Mouse (Mus musculus): ENCODE measurements around the gene Anks1. TPM values are rescaled to one million over a fixed set of nuclear protein-coding genes. Genes with fewer than 3 reads are reported as not detected.
A peak's percentile ranks its signal among the peaks of the same experiment; 100 is the strongest.
"Not testable (repeated sequence)": the region's sequence is repeated elsewhere in the genome, so short reads cannot be mapped to it uniquely, and the experiment has no call there.

Gene Anks1
- polyA plus RNA-seq, 1 experiment from 2014 or later: 7.7 TPM

DNA sequence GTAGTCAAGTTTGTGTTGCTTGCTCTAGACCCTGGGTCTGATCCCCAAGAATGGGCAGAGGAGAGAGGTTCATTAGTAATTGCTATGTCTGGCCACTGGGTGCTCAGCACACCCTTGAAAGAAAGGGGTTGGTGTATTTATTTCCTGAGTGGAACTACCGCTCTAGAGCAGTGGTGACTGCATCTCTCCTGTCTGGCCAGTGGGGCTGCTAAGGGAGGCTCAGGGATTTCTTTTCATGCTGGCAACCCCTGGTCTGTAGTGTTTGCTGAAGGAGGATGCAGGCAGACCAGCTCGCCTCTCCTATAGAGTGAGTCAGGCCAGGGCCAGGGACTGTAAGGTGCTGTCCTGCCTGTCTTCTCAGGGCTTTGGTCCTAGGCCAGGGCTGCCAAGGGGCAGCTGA, 38.0 kb downstream of the Anks1 start:
- 79% methylated on average over 2 of the region's 2 CpGs for WGBS
- Histone ChIP-seq H3K4me1 (peaks cover 27% of the 10 kb centered on the region), H3K4me2 (no peak overlapping the region), H3K27me3 (replicated peaks) (no peaks in the 10 kb centered on the region), H3K4me3 (no peak overlapping the region), H3K9ac (0 out of 2 replicates have a peak overlapping the region, but pooled peaks have one; percentile 14), H3K9me3 (no peaks in the 10 kb centered on the region), H3K36me3 (no peaks in the 10 kb centered on the region), H3K27ac (replicated peaks) (peak overlapping the region; percentile 77; the same call in 1 of the 2 replicates)
- ATAC-seq (ENCODE audit: extremely low read depth, insufficient number of reproducible peaks, low FRiP score, low TSS enrichment): no peak

DNA sequence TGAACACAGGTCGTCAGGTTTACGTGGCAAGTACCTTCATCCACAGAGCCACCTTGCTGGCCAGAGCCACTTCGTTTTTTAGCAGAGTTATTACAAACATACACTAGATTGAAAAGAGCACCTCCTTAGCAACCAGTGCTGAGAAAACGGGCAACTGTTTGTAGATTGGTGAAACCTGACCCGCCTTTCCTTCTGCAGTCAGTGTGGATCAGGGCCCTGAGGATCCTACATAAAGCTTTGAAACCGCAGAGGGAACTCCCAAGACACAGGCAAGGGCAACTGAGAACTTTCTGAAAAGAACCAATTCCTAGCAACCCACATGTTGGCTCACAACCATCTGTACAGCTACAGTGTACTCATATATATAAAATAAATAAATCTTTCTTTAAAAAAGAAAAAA, 44.0 kb downstream of the Anks1 start:
- WGBS: 77% methylated on average over 6 of the region's 6 CpGs
- H3K4me1 ChIP-seq: peaks cover 15% of the 10 kb centered on the region
- no peaks in the 10 kb centered on the region for H3K9me3 ChIP-seq
- H3K27me3 ChIP-seq (replicated peaks): no peaks in the 10 kb centered on the region
- ATAC-seq (ENCODE audit: extremely low read depth, insufficient number of reproducible peaks, low FRiP score, low TSS enrichment): no peak
- H3K4me2 ChIP-seq: no peak overlapping the region
- no peak overlapping the region for H3K4me3 ChIP-seq
- no peak overlapping the region for H3K9ac ChIP-seq
- no peaks in the 10 kb centered on the region for H3K36me3 ChIP-seq
- H3K27ac ChIP-seq (replicated peaks): no peak overlapping the region

DNA sequence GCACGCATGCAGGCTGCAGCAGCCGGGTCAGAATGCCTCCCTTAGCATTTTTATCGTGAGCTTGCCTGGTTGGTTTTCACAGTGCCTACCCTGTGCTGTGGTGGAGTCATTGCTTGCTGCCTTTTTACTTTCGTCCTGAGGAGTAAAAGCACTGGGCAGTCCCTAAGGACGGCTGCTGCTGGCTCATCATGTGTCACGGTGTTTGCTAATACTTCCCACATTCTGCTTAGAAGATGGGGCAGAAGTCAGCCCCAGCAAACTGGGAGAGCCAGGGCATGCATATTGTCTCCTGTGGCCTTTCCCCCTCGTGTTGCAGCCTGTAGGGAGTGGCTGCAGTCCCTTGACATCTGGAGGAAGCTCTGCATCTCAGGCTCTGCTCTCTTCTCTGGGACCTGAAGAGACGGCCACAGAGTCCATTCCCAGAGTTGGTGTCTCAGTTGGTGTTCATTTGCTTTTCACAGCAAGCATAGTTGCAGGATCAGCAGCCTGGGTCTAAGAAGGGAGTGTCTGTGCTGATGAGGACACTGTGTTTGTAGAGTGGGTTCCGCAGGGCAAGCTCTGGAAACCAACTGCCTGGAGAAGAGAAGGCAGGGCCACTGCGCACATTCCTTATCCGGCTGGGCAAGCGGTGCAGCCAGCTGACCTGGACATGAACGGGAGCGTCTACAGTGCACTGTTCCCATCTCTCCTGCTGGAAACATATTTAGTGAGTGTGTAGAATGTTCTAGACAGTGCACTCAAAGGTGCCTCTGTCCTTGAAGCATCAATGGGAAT, 45.7 kb downstream of the Anks1 start:
- H3K4me3 ChIP-seq: no peak overlapping the region
- no peaks in the 10 kb centered on the region for H3K36me3 ChIP-seq
- peaks cover 15% of the 10 kb centered on the region for H3K4me1 ChIP-seq
- 63% methylated on average over 14 of the region's 14 CpGs for WGBS
- H3K9me3 ChIP-seq: no peaks in the 10 kb centered on the region
- no peak for ATAC-seq (ENCODE audit: extremely low read depth, insufficient number of reproducible peaks, low FRiP score, low TSS enrichment)
- no peak overlapping the region for H3K4me2 ChIP-seq
- H3K9ac ChIP-seq: no peak overlapping the region
- H3K27me3 ChIP-seq (replicated peaks): no peaks in the 10 kb centered on the region
- 0 out of 2 replicates have a peak overlapping the region, but pooled peaks have one; percentile 1 for H3K27ac ChIP-seq (replicated peaks)

DNA sequence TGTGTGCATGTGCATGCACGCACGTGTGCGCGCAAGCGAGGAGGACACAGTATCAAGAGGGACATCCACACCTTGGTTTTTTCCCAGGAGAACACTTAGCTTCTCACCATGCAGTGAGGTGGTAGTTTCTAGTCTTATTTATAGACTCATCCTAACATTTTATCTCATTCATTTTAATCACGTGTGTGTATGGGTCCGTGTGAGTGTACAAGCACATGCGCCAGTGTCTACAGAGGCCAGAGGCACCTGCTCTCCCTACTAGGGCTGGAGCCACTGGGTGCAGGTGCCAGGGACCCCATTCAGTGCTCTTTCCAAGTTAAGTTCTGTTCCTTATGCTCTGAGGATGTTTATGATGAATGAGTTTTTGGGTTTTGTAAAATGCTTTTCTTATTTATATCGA, 48.5 kb downstream of the Anks1 start:
- Histone ChIP-seq H3K4me2 (no peak overlapping the region), H3K9ac (no peak overlapping the region), H3K36me3 (no peaks in the 10 kb centered on the region), H3K27ac (replicated peaks) (no peak overlapping the region), H3K4me1 (peaks cover 22% of the 10 kb centered on the region), H3K4me3 (no peak overlapping the region), H3K27me3 (replicated peaks) (no peaks in the 10 kb centered on the region), H3K9me3 (no peaks in the 10 kb centered on the region)
- WGBS: 82% methylated on average over 9 of the region's 9 CpGs
- no peak for ATAC-seq (ENCODE audit: extremely low read depth, insufficient number of reproducible peaks, low FRiP score, low TSS enrichment)

DNA sequence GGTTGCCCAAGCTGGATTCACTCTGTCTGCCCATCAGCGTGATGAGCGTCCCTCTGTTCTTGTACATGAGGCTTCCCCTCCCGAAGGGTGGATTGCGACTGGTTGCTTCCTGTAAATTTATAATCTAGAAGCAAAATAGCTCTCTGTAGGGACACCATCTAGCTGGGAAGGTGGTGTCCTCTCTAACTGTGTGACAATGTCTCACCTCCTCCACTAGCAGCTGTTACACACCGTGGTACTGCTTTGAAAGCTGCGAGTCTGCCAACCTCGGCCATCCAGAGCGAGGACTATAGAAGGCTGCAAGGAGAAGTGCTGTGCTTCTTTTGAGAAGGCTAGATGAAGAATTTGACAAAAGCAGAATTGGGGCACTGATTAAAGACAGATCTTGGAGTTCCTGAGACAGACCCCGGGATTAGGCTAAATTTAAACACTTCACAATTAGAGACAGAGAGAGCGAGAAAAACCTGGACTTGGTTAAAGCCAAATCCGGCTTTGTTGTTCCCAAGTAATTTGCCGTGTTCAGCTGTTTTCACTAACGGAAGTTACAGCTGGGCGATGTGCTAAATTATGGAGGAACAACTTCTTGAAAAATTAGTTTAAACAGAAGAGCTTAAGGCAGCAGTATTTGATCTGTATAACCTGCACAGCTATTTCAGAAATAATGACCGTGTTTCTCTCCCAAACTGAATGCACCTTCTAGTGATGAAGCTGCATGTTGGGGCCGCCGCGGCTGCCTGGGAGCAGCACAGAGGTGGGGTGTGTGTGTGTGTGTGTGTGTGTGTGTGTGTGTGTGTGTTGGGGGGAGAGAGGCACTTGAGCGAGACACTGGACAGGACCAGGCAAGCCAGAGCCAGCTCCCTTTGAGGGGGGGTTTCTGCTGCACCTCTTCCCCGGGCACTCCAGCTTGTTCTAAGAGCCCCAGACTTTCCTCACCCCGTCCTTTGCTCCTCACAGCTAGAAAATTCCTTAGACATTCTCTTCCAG, 51.3 kb downstream of the Anks1 start:
- no peak for ATAC-seq (ENCODE audit: extremely low read depth, insufficient number of reproducible peaks, low FRiP score, low TSS enrichment)
- Histone ChIP-seq H3K4me2 (no peak overlapping the region), H3K4me3 (no peak overlapping the region), H3K36me3 (no peaks in the 10 kb centered on the region), H3K9me3 (no peaks in the 10 kb centered on the region), H3K27me3 (replicated peaks) (no peaks in the 10 kb centered on the region), H3K27ac (replicated peaks) (no peak overlapping the region), H3K4me1 (peaks cover 24% of the 10 kb centered on the region), H3K9ac (0 out of 2 replicates have a peak overlapping the region, but pooled peaks have one; percentile 47)
- WGBS: 80% methylated on average over 21 of the region's 21 CpGs

DNA sequence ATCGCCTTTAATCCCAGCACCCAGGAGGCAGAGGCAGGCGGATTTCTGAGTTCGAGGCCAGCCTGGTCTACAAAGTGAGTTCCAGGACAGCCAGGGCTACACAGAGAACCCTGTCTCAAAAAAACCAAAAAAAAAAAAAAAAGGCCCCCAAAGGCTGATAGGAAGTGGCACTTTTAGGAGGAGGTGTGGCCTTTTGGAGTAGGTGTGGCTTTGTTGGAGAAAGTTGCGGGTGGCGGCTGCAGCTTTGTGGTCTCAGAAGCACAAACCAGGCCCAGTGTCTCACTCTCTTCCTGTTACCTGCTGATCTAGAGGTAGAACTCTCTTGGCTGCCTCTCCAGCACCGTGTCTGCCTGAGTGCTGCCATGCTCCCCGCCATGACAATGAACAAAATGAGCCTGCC, 54.0 kb downstream of the Anks1 start:
- H3K36me3 ChIP-seq; H3K4me3 ChIP-seq; ATAC-seq (ENCODE audit: extremely low read depth, insufficient number of reproducible peaks, low FRiP score, low TSS enrichment); H3K27me3 ChIP-seq (replicated peaks); H3K9me3 ChIP-seq; H3K4me2 ChIP-seq; H3K9ac ChIP-seq; H3K27ac ChIP-seq (replicated peaks): not testable (repeated sequence)
- H3K4me1 ChIP-seq: peaks cover 33% of the 10 kb centered on the region
- WGBS: 92% methylated on average over 7 of the region's 7 CpGs

DNA sequence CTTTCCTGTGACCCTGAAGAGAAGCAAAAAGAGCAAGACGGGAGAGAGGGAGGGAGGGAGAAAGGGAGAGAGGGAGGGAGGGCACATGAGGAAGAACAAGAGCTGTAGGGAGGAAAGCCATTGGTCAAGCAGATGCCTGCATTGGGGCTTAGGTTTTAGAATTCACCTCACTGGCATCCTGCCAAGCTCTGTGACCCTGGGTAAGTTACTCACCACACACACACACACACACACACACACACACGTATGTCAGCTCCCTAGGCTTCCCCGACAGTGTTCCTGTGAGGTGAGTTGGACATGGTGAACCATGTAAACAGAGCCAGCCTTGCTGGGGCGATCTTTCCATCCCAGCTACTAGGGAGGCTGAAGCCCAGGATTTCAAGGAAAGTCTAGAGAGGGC, 55.5 kb downstream of the Anks1 start:
- H3K4me2 ChIP-seq: no peak overlapping the region
- H3K27ac ChIP-seq (replicated peaks): no peak overlapping the region
- no peaks in the 10 kb centered on the region for H3K27me3 ChIP-seq (replicated peaks)
- H3K4me3 ChIP-seq: no peak overlapping the region
- no peak for ATAC-seq (ENCODE audit: extremely low read depth, insufficient number of reproducible peaks, low FRiP score, low TSS enrichment)
- peaks cover 48% of the 10 kb centered on the region for H3K4me1 ChIP-seq
- H3K36me3 ChIP-seq: no peaks in the 10 kb centered on the region
- H3K9ac ChIP-seq: no peak overlapping the region
- WGBS: 57% methylated on average over 4 of the region's 4 CpGs
- no peaks in the 10 kb centered on the region for H3K9me3 ChIP-seq

DNA sequence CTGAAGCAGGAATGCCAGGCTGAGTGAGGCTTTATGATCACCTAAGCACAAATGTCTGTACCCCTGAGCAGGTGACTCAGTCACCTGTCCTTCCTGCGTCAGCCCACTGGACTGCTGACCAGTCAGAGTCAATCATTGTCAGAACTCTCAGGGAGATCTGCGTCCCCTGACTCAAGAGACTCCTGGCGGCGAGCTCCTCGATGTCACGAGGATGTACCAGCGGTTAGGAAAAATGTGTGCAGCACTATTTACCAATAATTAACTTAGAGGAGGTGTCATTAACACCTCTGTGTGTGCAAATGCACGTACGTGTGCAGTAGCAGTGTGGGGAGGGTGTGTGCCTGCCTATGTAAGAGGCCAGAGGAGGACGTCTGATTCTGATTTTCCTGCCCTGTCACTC, 56.2 kb downstream of the Anks1 start:
- Histone ChIP-seq H3K27me3 (replicated peaks) (no peaks in the 10 kb centered on the region), H3K4me1 (peaks cover 55% of the 10 kb centered on the region), H3K9ac (no peak overlapping the region), H3K9me3 (no peaks in the 10 kb centered on the region), H3K27ac (replicated peaks) (no peak overlapping the region), H3K36me3 (no peaks in the 10 kb centered on the region), H3K4me3 (no peak overlapping the region), H3K4me2 (no peak overlapping the region)
- ATAC-seq (ENCODE audit: extremely low read depth, insufficient number of reproducible peaks, low FRiP score, low TSS enrichment): no peak
- WGBS: 86% methylated on average over 10 of the region's 10 CpGs

DNA sequence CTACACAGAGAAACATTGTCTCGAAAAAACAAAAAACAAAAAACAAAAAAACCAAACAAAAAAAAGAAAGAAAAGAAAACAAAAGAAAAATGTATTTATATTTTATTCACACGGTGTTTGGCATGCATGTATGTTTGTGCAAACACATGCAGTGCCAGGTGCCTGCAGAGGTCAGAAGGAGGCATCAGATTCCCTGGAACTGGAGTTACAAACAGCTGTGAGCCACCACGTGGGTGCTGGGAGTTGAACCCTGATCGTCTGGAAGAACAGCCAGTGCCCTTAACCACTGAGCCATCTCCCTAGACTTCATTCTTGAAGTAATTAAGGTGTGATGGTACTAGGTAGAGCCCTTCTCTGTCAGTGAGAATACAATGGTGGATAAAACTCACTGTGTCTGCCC, 57.0 kb downstream of the Anks1 start:
- Histone ChIP-seq H3K4me1 (peaks cover 61% of the 10 kb centered on the region), H3K27me3 (replicated peaks) (no peaks in the 10 kb centered on the region), H3K27ac (replicated peaks) (no peak overlapping the region), H3K9ac (no peak overlapping the region), H3K4me3 (no peak overlapping the region), H3K9me3 (no peaks in the 10 kb centered on the region), H3K36me3 (no peaks in the 10 kb centered on the region), H3K4me2 (no peak overlapping the region)
- 67% methylated on average over 4 of the region's 4 CpGs for WGBS
- ATAC-seq (ENCODE audit: extremely low read depth, insufficient number of reproducible peaks, low FRiP score, low TSS enrichment): no peak

DNA sequence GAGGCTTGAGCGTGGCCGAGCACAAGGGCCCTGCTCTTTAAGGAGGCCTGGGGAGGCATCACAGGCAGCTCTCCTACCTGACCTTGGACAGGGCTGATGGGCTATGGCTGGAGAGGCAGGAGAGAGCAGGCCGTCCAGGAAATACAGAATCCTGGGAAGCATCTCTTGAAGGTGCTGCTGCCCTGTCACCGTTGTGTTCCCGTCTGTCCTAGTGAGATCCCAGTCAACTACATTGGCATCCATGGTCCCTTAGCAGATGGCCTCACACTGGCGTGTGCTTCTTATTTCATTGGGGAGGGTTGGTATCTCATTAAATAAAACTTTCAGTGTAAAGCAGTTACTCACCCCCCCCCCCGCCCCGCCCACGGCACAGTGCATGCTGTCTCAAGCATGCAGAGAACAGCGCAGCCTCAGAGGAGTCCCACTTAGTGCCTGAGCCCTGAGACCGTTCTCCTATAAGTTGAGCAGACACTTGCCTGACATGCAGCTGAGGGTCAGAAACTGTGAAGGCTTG, 57.5 kb downstream of the Anks1 start:
- H3K36me3 ChIP-seq: no peaks in the 10 kb centered on the region
- WGBS: 82% methylated on average over 11 of the region's 11 CpGs
- no peaks in the 10 kb centered on the region for H3K9me3 ChIP-seq
- H3K4me3 ChIP-seq: no peak overlapping the region
- no peaks in the 10 kb centered on the region for H3K27me3 ChIP-seq (replicated peaks)
- H3K9ac ChIP-seq: no peak overlapping the region
- H3K4me1 ChIP-seq: peaks cover 66% of the 10 kb centered on the region
- no peak for ATAC-seq (ENCODE audit: extremely low read depth, insufficient number of reproducible peaks, low FRiP score, low TSS enrichment)
- H3K27ac ChIP-seq (replicated peaks): no peak overlapping the region
- H3K4me2 ChIP-seq: no peak overlapping the region

DNA sequence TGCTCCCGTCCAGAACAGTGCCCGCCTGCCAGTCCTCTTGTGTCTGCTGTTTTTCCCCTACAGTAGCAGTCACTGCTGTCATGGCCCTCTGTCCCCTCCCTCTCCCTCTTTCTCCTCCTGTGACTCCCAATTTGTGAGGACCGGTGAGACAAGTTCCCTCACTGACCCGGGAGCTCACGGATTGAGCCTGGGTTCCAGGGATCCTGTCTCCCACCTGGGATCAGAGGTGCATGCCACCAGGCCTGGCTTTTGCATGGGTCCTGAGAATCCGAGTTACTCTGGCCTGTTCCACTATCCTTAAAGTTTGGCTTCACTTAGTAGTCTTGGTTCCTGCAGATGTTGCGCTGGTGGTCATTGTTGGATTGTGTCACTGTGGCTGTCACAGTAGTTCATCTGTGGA, 58.4 kb downstream of the Anks1 start:
- H3K4me1 ChIP-seq: peaks cover 71% of the 10 kb centered on the region
- H3K4me3 ChIP-seq: no peak overlapping the region
- H3K9me3 ChIP-seq: no peaks in the 10 kb centered on the region
- H3K27ac ChIP-seq (replicated peaks): no peak overlapping the region
- no peak for ATAC-seq (ENCODE audit: extremely low read depth, insufficient number of reproducible peaks, low FRiP score, low TSS enrichment)
- WGBS: 85% methylated on average over 7 of the region's 7 CpGs
- no peaks in the 10 kb centered on the region for H3K36me3 ChIP-seq
- H3K9ac ChIP-seq: 0 out of 2 replicates have a peak overlapping the region, but pooled peaks have one; percentile 28
- no peaks in the 10 kb centered on the region for H3K27me3 ChIP-seq (replicated peaks)
- H3K4me2 ChIP-seq: no peak overlapping the region
